Mouse (Mus musculus) stomach, embryonic 14.5 days (tissue): ENCODE results near the gene Baiap2. TPM values are rescaled to one million over a fixed set of nuclear protein-coding genes. Genes with fewer than 3 reads are reported as not detected.

Source experiments
- ATAC-seq: fragments of 200-750 bp; cut with Nextera tagmentation; 2 replicates; pipeline ENCODE4 v1.8.0; 2017; ENCODE audit warnings: low read depth, moderate TSS enrichment; ENCODE audit not compliant: insufficient number of reproducible peaks, insufficient read depth, low FRiP score
- H3K27ac ChIP-seq: fragments of 300-500 bp; sonication (generic); 2 replicates; pipeline ENCODE4 v1.5.1; 2014; ENCODE audit warnings: mild to moderate bottlenecking, low read length, moderate library complexity, mixed read lengths
- H3K27me3 ChIP-seq: fragments of 300-500 bp; sonication (generic); 2 replicates; pipeline ENCODE4 v1.6.1; 2014; ENCODE audit warnings: low read length, control low read depth, mixed read lengths; ENCODE audit not compliant: control insufficient read depth, insufficient read depth
- H3K36me3 ChIP-seq: fragments of 300-500 bp; sonication (generic); 2 replicates; pipeline ENCODE4 v1.6.1; 2014; ENCODE audit warnings: mild to moderate bottlenecking, control low read depth, low read length, moderate library complexity, mixed read lengths; ENCODE audit not compliant: control insufficient read depth, insufficient read depth
- H3K4me1 ChIP-seq: fragments of 300-500 bp; sonication (generic); 2 replicates; pipeline ENCODE4 v1.6.1; 2014; ENCODE audit warnings: low read length, control low read depth, mixed read lengths; ENCODE audit not compliant: control insufficient read depth, insufficient read depth
- H3K4me2 ChIP-seq: fragments of 300-500 bp; sonication (generic); replicated peaks from 2 replicates; pipeline ENCODE4 v1.6.1; 2014; ENCODE audit warnings: low read depth, low read length, control low read depth
- H3K4me3 ChIP-seq: fragments of 300-500 bp; sonication (generic); 2 replicates; pipeline ENCODE4 v1.5.1; 2014; ENCODE audit warnings: low read depth, low read length, control low read depth
- H3K9ac ChIP-seq: fragments of 300-500 bp; sonication (generic); replicated peaks from 2 replicates; pipeline ENCODE4 v1.6.1; 2014; ENCODE audit warnings: low read depth, mild to moderate bottlenecking, control low read depth, low read length, moderate library complexity, mixed read lengths
- H3K9me3 ChIP-seq: fragments of 300-500 bp; sonication (generic); 2 replicates; pipeline ENCODE4 v1.6.1; 2016; ENCODE audit warnings: low read depth, low read length, control low read depth; ENCODE audit not compliant: control insufficient read depth
- WGBS: fragments of 180-500 bp; shearing (Covaris S2); extraction: QIAGEN DNeasy Blood & Tissue Kit; methylation state at CpG from one replicate; pipeline ENCODE4 v1.1.7; 2014; 5-methylcytosine and 5-hydroxymethylcytosine counted together
- polyA plus RNA-seq: library from polyadenylated mRNA; unstranded; fragments of >200 nt; fragmentation: Nextera tagmentation; extraction: Ambion mirVana; gene quantifications from 2 replicates; pipeline ENCODE4 v1.2.1, GENCODE M21; 2014

Baiap2 gene
- polyA plus RNA-seq, 1 experiment from 2014 or later, result 28.0 TPM

DNA sequence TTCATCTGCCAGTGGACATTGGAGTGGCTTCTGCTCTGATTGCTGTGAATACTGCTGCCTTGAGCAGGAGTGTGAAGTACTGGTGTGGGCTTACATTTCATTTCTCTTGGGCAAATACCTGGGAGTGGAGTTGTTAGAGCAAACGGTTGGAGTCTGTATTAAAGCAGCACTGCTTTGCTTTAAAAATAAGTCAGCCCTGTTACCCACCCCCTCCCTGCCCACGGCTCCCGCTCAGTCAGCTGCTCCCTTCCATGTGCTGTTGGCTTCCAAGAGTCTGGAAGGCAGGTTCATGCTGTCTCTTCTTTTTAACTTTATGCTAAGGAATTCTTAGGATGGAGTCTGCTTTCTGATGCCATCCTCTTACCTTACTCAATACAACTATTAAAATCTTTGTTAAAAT is 18.9 kb downstream of the Baiap2 start:
- Histone ChIP-seq H3K27ac (no peak overlapping the region), H3K27me3 (no peaks in the 10 kb centered on the region), H3K4me1 (no peaks in the 10 kb centered on the region), H3K4me3 (no peak overlapping the region), H3K9ac (no peak overlapping the region), H3K9me3 (no peaks in the 10 kb centered on the region), H3K36me3 (peaks cover 11% of the 10 kb centered on the region; the same call in 1 of the 2 replicates), H3K4me2 (no peak overlapping the region)
- 59% methylated on average over 3 of the region's 3 CpGs for WGBS
- ATAC-seq, result no peak

DNA sequence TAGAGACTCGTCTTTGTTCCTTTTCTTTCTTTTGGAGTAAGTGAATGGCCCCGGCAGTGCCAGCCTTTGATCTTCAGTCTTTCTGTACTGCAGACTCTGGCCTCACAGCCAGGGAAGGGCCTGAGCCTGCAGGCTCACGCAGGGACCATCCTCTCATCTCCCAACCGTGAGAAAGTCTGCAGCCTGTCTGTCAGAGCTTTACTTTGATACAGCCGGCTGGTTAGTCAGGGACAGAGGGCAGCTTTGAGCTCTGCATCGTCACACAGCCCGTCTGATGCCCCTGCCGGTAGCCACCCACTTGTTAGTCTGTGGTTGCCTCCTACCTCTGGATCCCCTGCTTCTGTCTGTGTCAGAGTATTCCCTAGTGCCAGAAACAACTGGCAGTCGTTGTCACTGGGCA is 22.5 kb downstream of the Baiap2 start:
- Histone ChIP-seq H3K4me1 (no peaks in the 10 kb centered on the region), H3K36me3 (peaks cover 11% of the 10 kb centered on the region; the same call in 1 of the 2 replicates), H3K27ac (no peak overlapping the region), H3K9ac (no peak overlapping the region), H3K4me2 (no peak overlapping the region), H3K4me3 (no peak overlapping the region), H3K27me3 (no peaks in the 10 kb centered on the region), H3K9me3 (no peaks in the 10 kb centered on the region)
- 36% methylated on average over 9 of the region's 9 CpGs for WGBS
- ATAC-seq, result no peak

DNA sequence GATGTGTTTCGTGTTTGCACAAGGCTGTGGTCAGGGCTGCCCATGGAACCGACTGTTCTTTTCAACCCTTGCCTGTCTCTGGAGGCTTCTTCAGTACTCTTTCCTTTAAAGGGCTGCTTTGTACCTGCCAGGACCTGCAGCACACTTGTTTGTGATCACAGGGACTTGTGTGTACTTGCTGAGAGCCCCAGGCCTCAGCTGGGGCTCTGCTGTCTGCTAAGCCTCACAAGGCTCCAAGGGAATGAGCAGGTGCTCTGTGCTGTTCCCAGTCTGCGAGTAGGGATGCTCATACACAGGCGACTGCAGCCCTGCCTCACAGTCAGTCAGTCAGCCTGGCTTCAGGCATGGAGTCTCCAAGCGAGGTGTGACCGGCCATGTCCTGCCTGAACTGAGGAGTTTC is 23.7 kb downstream of the Baiap2 start:
- 72% methylated on average over 6 of the region's 6 CpGs for WGBS
- ATAC-seq, result 0 out of 2 replicates have a peak, but pooled peaks have one; percentile 2
- H3K4me2 ChIP-seq, result no peak overlapping the region
- H3K4me3 ChIP-seq, result no peak overlapping the region
- no peaks in the 10 kb centered on the region for H3K27me3 ChIP-seq
- no peak overlapping the region for H3K9ac ChIP-seq
- no peak overlapping the region for H3K27ac ChIP-seq
- peaks cover 4% of the 10 kb centered on the region; the same call in 1 of the 2 replicates for H3K36me3 ChIP-seq
- no peaks in the 10 kb centered on the region for H3K9me3 ChIP-seq
- H3K4me1 ChIP-seq, result no peaks in the 10 kb centered on the region

DNA sequence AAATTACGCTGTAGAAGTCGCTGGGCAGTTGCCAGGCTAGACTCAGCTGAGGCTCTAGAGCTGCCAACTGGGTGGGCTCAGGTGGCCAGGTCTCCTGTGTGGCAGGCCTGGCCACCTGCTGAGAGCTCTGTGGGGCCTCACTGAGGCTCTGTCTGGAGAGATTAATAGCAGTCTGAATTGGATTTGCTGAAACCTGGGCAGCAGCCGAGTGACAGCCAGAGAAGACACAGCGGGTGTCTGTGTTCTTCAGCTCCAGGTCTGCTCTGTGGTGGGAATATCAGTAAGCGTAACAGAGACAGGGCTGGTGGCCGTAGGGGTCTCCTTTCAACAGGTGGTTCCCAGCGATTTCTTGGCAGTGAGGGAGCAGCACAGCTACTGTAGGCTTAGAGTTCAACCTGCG is 24.8 kb downstream of the Baiap2 start:
- Histone ChIP-seq H3K4me2 (no peak overlapping the region), H3K27ac (no peak overlapping the region), H3K9ac (no peak overlapping the region), H3K4me3 (no peak overlapping the region), H3K36me3 (peaks cover 4% of the 10 kb centered on the region; the same call in 1 of the 2 replicates), H3K4me1 (no peaks in the 10 kb centered on the region), H3K9me3 (no peaks in the 10 kb centered on the region), H3K27me3 (no peaks in the 10 kb centered on the region)
- 78% methylated on average over 8 of the region's 8 CpGs for WGBS
- no peak for ATAC-seq

DNA sequence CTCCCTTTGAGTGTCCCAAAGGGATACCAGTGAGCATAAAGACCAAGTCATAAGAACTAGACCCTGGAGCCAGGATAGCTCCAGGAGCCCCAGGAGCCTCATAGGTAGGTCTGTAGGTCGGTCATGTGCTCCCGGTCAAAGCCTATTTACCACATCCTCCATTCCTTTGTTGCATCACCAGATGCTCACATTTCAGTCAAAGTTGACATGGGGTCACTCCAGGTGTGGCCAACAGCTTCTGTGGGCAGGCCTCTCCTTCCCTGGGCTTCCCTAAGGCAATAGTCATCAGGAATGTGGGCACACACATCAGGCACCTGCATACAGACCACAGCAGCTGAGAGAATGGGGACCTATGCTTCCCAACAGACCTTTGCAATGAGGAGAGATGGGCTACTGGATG is 25.3 kb downstream of the Baiap2 start:
- Histone ChIP-seq H3K9ac (no peak overlapping the region), H3K27ac (no peak overlapping the region), H3K9me3 (no peaks in the 10 kb centered on the region), H3K36me3 (peaks cover 4% of the 10 kb centered on the region; the same call in 1 of the 2 replicates), H3K4me3 (no peak overlapping the region), H3K4me2 (no peak overlapping the region), H3K4me1 (no peaks in the 10 kb centered on the region), H3K27me3 (no peaks in the 10 kb centered on the region)
- ATAC-seq, result no peak
- WGBS, result 88% methylated on average over 2 of the region's 2 CpGs

DNA sequence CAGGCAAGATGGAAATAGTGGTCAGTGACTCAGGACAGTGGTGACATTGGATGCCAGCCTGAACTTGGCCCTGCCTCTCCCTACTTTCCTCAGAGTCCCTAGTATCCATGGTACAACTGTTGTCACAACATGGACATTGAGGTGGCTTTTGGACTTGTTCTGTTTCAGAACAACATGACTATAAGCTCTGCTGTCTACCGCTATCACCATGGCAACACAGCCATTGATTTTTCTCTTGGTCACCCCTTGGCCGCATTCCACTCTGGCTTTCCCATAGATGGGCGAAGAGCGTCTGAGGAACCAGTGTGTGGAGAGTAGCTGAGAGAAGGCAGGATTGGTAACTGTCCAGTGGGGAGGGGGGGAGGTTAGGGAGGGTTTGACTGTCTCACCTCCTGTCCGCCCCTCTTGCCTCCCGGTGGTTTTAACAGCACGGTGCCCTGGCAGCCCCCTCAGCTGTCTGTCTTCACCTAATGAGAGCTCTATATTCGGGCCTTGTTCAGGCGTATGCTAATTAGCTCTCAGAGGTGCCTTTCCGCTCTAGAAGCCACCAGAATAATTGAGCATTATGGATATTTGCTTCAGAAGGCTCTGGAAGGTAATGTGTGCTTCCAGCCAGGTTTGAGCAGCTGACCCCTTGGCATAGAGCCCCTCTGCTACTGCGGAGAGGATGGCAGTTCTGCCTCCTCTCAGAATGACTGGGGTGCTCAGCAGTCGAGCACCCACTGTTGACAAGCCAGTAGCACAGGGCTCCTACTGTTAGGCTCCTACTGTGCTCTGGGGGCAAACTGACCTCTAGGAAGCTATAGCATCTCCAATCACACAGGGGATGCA is 27.7 kb downstream of the Baiap2 start:
- 72% methylated on average over 12 of the region's 12 CpGs for WGBS
- Histone ChIP-seq H3K36me3 (peaks cover 4% of the 10 kb centered on the region; the same call in 1 of the 2 replicates), H3K4me1 (no peaks in the 10 kb centered on the region), H3K27ac (no peak overlapping the region), H3K4me2 (no peak overlapping the region), H3K9ac (no peak overlapping the region), H3K4me3 (no peak overlapping the region), H3K9me3 (0 out of 2 replicates have a peak, but pooled peaks cover 2% of the 10 kb centered on the region), H3K27me3 (no peaks in the 10 kb centered on the region)
- ATAC-seq, result no peak

DNA sequence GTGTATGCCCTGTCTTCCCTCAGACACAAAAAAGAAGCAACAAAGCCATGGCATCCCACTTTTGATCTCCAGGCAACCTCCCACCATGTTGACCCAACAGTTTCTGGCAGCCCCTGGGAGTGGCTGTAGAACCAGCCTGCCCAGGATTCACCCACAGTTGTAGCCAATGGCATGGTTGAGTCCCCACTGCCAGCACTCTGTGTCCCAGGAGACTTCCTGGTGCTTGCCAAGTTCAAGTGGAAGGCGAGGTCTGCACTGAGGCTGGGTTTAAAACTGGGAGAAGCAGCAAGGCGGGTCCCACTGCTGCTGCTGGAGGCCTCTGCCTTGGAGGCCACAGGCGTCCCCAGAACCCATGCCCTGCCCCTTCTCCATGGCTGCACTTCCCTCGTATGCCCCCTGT is 31.2 kb downstream of the Baiap2 start:
- Histone ChIP-seq H3K4me2 (no peak overlapping the region), H3K9me3 (0 out of 2 replicates have a peak, but pooled peaks cover 2% of the 10 kb centered on the region), H3K27ac (peak overlapping the region; percentile 27; the same call in 1 of the 2 replicates), H3K4me3 (no peak overlapping the region), H3K27me3 (no peaks in the 10 kb centered on the region), H3K36me3 (no peaks in the 10 kb centered on the region), H3K4me1 (no peaks in the 10 kb centered on the region), H3K9ac (no peak overlapping the region)
- no peak for ATAC-seq
- WGBS, result 83% methylated on average over 4 of the region's 4 CpGs

DNA sequence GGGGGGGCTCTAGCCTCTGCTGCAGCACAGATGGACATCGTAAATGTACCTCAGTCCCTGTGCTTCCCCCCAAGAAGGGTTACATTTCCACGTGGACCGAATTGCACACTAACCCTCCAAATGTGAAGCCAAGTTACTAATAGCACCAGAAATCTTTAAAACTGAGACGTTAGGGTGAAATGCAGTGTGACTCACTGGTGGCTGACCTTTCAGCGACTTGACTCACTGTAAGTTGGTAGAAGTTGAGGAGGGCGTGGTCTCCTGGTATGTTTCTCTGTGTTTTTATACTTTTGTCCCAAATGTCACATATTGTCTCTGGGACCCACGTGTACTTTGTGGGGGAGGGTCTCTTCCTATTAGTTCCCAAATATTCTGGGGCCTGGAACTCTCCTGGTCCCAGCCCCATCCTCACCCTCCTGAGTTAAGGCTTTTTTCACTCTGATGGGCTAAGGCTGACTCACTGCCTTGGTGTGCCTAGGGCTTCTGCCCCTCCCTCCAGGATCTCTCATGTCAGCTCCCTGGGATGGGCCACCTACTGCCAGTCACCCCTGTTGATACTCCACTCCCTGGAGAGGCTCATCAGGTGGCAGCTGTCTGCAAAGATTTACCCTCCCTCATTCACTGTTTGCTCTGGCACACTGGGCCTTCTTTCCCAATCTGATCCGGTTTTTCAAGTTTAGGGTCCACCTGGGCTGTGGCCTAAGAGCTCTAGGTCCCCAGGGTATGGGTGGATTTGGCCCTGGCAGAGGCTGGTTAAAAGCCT is 33.4 kb downstream of the Baiap2 start:
- Histone ChIP-seq H3K27me3 (no peaks in the 10 kb centered on the region), H3K9me3 (0 out of 2 replicates have a peak, but pooled peaks cover 2% of the 10 kb centered on the region), H3K27ac (peak overlapping the region; percentile 80; the same call in 1 of the 2 replicates), H3K4me1 (no peaks in the 10 kb centered on the region), H3K4me3 (no peak overlapping the region), H3K4me2 (no peak overlapping the region), H3K36me3 (no peaks in the 10 kb centered on the region), H3K9ac (no peak overlapping the region)
- WGBS, result 54% methylated on average over 8 of the region's 8 CpGs
- ATAC-seq, result peak; percentile 84
